Mouse (Mus musculus) testis, adult 2 months (tissue): ENCODE measurements at regions not wholly inside any gene's neighbourhood (a gene's known extent, or its start where the extent isn't known, plus 50 kb on each side); places are given as distances from the start of the nearest gene placed in this dataset.

ENCODE experiments used
- CTCF ChIP-seq: fragments of 200-500 bp; IDR thresholded peaks from 2 replicates; pipeline ENCODE4 v1.5.1; 2012; ENCODE audit warnings: low read depth, mild to moderate bottlenecking, inconsistent platforms, low read length, moderate library complexity; ENCODE audit not compliant: control insufficient read depth, insufficient read depth, insufficient replicate concordance
- POLR2A ChIP-seq: fragments of 200-500 bp; IDR thresholded peaks from 2 replicates; pipeline ENCODE4 v1.6.1; 2012; ENCODE audit warnings: low read depth, mild to moderate bottlenecking, inconsistent platforms, low read length, moderate library complexity; ENCODE audit not compliant: control insufficient read depth

DNA sequence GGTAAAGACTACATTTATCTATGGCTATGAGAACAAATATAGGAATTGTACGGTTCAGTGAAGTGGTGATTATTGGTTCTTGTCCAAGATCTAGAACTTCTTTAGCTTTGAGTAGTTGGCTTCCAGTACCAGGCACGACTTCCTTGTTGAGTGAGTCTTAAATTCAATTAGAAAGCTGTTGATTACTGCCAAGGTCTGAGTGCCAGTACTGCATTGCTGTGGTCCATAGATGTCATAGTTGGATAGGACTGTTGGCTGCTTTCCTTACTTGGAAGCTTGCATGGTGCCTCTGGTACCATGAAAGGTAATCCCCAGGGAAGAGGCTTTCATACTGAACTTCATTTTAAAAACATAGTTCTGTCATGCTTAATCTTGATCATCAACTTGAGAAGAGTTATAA, 559.9 kb upstream of the Fam160b2 start:
- no peak for TF ChIP-seq CTCF
- TF ChIP-seq POLR2A = no peak
